Mouse (Mus musculus) small intestine, adult 2 months (tissue): ENCODE measurements around the gene AC124108.1. TPM values are rescaled to one million over a fixed set of nuclear protein-coding genes. Genes with fewer than 3 reads are reported as not detected.

ENCODE experiments used
- H3K27ac ChIP-seq: fragments of 200-500 bp; 2 replicates; pipeline ENCODE4 v1.5.1; 2012; ENCODE audit warnings: low read depth, low read length, control low read depth, inconsistent platforms; ENCODE audit not compliant: insufficient read depth
- H3K27me3 ChIP-seq: fragments of 200-500 bp; 2 replicates; pipeline ENCODE4 v1.6.1; 2012; ENCODE audit warnings: mild to moderate bottlenecking, moderate library complexity, low read length, inconsistent platforms; ENCODE audit not compliant: control insufficient read depth, insufficient read depth
- H3K36me3 ChIP-seq: fragments of 200-500 bp; 2 replicates; pipeline ENCODE4 v1.6.1; 2012; ENCODE audit warnings: mild to moderate bottlenecking, low read length, control low read depth, inconsistent platforms; ENCODE audit not compliant: control insufficient read depth, insufficient read depth
- H3K4me1 ChIP-seq: fragments of 200-500 bp; 2 replicates; pipeline ENCODE4 v1.6.1; 2012; ENCODE audit warnings: low read length, inconsistent platforms, mixed read lengths; ENCODE audit not compliant: control insufficient read depth, insufficient read depth, insufficient read length
- H3K4me3 ChIP-seq: fragments of 200-500 bp; 2 replicates; pipeline ENCODE4 v1.5.1; 2012; ENCODE audit warnings: low read depth, mild to moderate bottlenecking, control low read depth, inconsistent platforms, low read length, moderate library complexity
- CTCF ChIP-seq: fragments of 200-500 bp; IDR thresholded peaks from 2 replicates; pipeline ENCODE4 v1.5.1; 2012; ENCODE audit warnings: low read depth, mild to moderate bottlenecking, control low read depth, inconsistent platforms, low read length, moderate library complexity, mixed read lengths; ENCODE audit not compliant: insufficient replicate concordance, insufficient read length; ENCODE audit errors: extremely low read depth
- POLR2A ChIP-seq: fragments of 200-500 bp; IDR thresholded peaks from 2 replicates; pipeline ENCODE4 v1.6.1; 2012; ENCODE audit warnings: low read depth, mild to moderate bottlenecking, control low read depth, inconsistent platforms, low read length, moderate library complexity
- WGBS: fragments of 180-500 bp; shearing (Covaris S2); methylation state at CpG from one replicate; pipeline ENCODE4 v1.1.7; 2018; 5-methylcytosine and 5-hydroxymethylcytosine counted together
- polyA plus RNA-seq: library from polyadenylated mRNA; depleted of rRNA; stranded (reverse); fragments of >200 nt; gene quantifications from 2 replicates; pipeline ENCODE4 v1.2.3, GENCODE M21; 2012

The AC124108.1 gene
- polyA plus RNA-seq, 1 experiment: not detected

GRCm38 (mm10) chr1:132201511-132201860 lies 10.2 kb downstream of the AC124108.1 start:
- Histone ChIP-seq H3K36me3 (no peaks in the 10 kb centered on the region), H3K27ac (no peak overlapping the region), H3K4me1 (no peaks in the 10 kb centered on the region), H3K27me3 (peaks cover 4% of the 10 kb centered on the region), H3K4me3 (no peak overlapping the region)
- 50% methylated on average over 4 of the region's 4 CpGs for WGBS
- TF ChIP-seq POLR2A: no peak
- no peak for TF ChIP-seq CTCF

GRCm38 (mm10) chr1:132201936-132202335 lies 10.7 kb downstream of the AC124108.1 start:
- Histone ChIP-seq H3K4me3 (no peak overlapping the region), H3K27me3 (peaks cover 4% of the 10 kb centered on the region), H3K27ac (no peak overlapping the region), H3K36me3 (no peaks in the 10 kb centered on the region), H3K4me1 (no peaks in the 10 kb centered on the region)
- 51% methylated on average over 2 of the region's 2 CpGs for WGBS
- TF ChIP-seq POLR2A (no peak), CTCF (no peak)

- Histone ChIP-seq H3K4me3 (no peak overlapping the region), H3K36me3 (no peaks in the 10 kb centered on the region), H3K27ac (no peak overlapping the region), H3K4me1 (no peaks in the 10 kb centered on the region), H3K27me3 (peaks cover 4% of the 10 kb centered on the region)
- TF ChIP-seq CTCF (no peak), POLR2A (no peak)
- 93% methylated on average over 5 of the region's 5 CpGs for WGBS
These were observed 11.5 kb downstream of the AC124108.1 start for GRCm38 (mm10) chr1:132202771-132203170.

DNA sequence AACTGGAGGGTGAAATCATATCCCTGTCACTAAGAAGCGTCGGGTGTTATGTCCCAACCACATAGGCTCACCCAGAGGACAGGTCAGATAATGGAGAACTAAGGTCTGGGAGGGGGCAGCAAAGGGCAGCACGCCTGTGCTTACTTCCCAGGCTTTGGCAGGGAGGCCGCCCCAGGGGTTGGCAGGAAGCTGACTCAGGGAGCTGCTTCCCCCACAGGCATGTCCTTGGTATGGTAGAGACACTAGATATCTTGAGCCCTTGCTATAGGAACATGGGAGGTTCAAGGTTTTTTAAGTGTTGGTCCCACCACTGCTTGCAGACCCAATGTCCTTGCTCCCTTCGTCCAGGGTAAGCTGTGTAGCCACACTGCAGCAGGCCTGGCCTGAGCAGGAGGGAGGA lies 14.7 kb downstream of the AC124108.1 start:
- Histone ChIP-seq H3K36me3 (no peaks in the 10 kb centered on the region), H3K27ac (no peak overlapping the region), H3K27me3 (peaks cover 2% of the 10 kb centered on the region; the same call in 1 of the 2 replicates), H3K4me1 (no peaks in the 10 kb centered on the region), H3K4me3 (no peak overlapping the region)
- 60% methylated on average over 5 of the region's 5 CpGs for WGBS
- TF ChIP-seq CTCF (no peak), POLR2A (no peak)

DNA sequence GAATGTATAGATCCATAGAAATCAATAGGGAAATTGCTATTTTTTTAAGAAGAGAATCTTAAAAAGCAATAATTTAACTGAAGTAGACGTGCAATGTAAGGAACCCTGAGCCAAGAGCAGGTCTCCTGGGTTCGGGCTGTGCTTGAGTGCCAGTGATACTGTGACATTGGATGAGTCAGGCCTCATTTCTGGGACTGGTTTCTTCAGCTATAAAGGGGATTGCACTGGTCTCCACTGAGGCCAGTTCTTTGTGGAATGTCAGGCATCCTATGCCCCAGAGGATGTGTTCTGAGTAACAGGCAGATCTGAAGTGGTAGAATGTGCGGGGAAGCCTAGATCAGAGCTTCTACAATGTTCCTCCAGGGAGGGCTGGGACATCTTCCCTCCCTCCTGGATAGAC lies 15.6 kb downstream of the AC124108.1 start:
- 74% methylated on average over 3 of the region's 3 CpGs for WGBS
- no peaks in the 10 kb centered on the region for H3K4me1 ChIP-seq
- H3K27me3 ChIP-seq: peaks cover 2% of the 10 kb centered on the region; the same call in 1 of the 2 replicates
- H3K27ac ChIP-seq: no peak overlapping the region
- no peak for TF ChIP-seq POLR2A
- TF ChIP-seq CTCF: no peak
- no peaks in the 10 kb centered on the region for H3K36me3 ChIP-seq
- H3K4me3 ChIP-seq: no peak overlapping the region

- Histone ChIP-seq H3K4me3 (no peak overlapping the region), H3K27ac (no peak overlapping the region), H3K36me3 (no peaks in the 10 kb centered on the region), H3K4me1 (no peaks in the 10 kb centered on the region), H3K27me3 (peaks cover 2% of the 10 kb centered on the region; the same call in 1 of the 2 replicates)
- 18% methylated on average over 4 of the region's 4 CpGs for WGBS
- no peak for TF ChIP-seq CTCF
- TF ChIP-seq POLR2A: no peak
These were observed 16.9 kb downstream of the AC124108.1 start for GRCm38 (mm10) chr1:132208154-132208553.

DNA sequence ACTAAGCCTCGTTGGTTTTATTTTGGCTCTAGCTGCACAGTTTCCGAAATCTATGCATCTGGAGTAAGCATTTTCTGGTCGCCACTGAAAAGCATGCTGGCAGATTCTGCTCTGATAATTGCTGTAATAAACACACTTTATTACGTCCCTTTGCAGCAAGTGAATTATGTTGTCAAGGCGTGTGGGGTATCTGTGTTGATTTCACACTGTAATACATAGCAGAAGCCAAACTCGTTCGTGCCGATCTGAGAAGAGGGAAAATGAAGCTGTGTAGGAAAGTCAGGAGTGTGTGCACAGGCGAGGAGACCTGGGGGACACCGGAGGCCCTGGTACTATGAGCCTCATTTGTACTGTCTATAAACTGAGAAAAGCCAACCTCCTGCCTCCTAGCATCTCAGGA lies 18.1 kb downstream of the AC124108.1 start:
- Histone ChIP-seq H3K4me3 (no peak overlapping the region), H3K36me3 (no peaks in the 10 kb centered on the region), H3K4me1 (no peaks in the 10 kb centered on the region), H3K27me3 (peaks cover 2% of the 10 kb centered on the region; the same call in 1 of the 2 replicates), H3K27ac (no peak overlapping the region)
- TF ChIP-seq CTCF (no peak), POLR2A (no peak)
- WGBS: 47% methylated on average over 10 of the region's 10 CpGs
